Mouse (Mus musculus) C2C12 (cell line): ENCODE measurements around the gene Btbd18.

ENCODE experiments used
- CEBPB ChIP-seq: IDR thresholded peaks from one replicate; pipeline ENCODE4 v1.6.1; 2011; ENCODE audit warnings: low read depth, mild to moderate bottlenecking, control low read depth, moderate library complexity
- CTCF ChIP-seq: IDR thresholded peaks from one replicate; pipeline ENCODE4 v1.5.1; 2011; ENCODE audit not compliant: control insufficient read depth, insufficient read depth, insufficient read length
- MAX ChIP-seq: IDR thresholded peaks from one replicate; pipeline ENCODE4 v1.6.1; 2011; ENCODE audit warnings: mild to moderate bottlenecking, control low read depth
- MYOD1 ChIP-seq: IDR thresholded peaks from one replicate; pipeline ENCODE4 v1.6.1; 2011; ENCODE audit warnings: low read depth; ENCODE audit not compliant: control insufficient read depth, insufficient read length

GRCm38 (mm10) chr2:84646138-84646537, 12.7 kb upstream of the Btbd18 start:
- TF ChIP-seq CTCF (no peak), MYOD1 (peak; percentile 63), CEBPB (no peak), MAX (no peak)
